Mouse (Mus musculus): Measurements from ENCODE around the gene Nme1. TPM values are rescaled to one million over a fixed set of nuclear protein-coding genes. Genes with fewer than 3 reads are reported as not detected.

Nme1 gene
- polyA plus RNA-seq, 1 experiment from 2014 or later, result 369 TPM

GRCm38 (mm10) chr11:93957746-93958145 lies 10.6 kb downstream of the Nme1 start:
- H3K36me3 ChIP-seq, result peaks cover 46% of the 10 kb centered on the region
- ATAC-seq (ENCODE audit: low FRiP score, low read depth), result no peak
- 84% methylated on average over 4 of the region's 4 CpGs for WGBS

GRCm38 (mm10) chr11:93957031-93957555 lies 11.2 kb downstream of the Nme1 start:
- no peaks in the 10 kb centered on the region for H3K27me3 ChIP-seq
- no peak overlapping the region for H3K9ac ChIP-seq
- no peak overlapping the region for H3K4me2 ChIP-seq
- no peak for ATAC-seq (ENCODE audit: low FRiP score, low read depth)
- H3K4me1 ChIP-seq (replicated peaks), result peaks cover 32% of the 10 kb centered on the region
- WGBS, result 94% methylated on average over 2 of the region's 2 CpGs
- no peaks in the 10 kb centered on the region for H3K9me3 ChIP-seq
- H3K4me3 ChIP-seq, result no peak overlapping the region
- no peak overlapping the region; the same call in 1 of the 2 replicates for H3K27ac ChIP-seq (replicated peaks)
- peaks cover 43% of the 10 kb centered on the region for H3K36me3 ChIP-seq

More at GRCm38 (mm10) chr11:93957746-93958145, 10.6 kb downstream of the Nme1 start:
- H3K27ac ChIP-seq (replicated peaks), result no peak overlapping the region
- H3K4me1 ChIP-seq (replicated peaks), result peaks cover 25% of the 10 kb centered on the region
- H3K27me3 ChIP-seq, result no peaks in the 10 kb centered on the region
- H3K9me3 ChIP-seq, result no peaks in the 10 kb centered on the region
- no peak overlapping the region for H3K9ac ChIP-seq
- H3K4me2 ChIP-seq, result no peak overlapping the region
- H3K4me3 ChIP-seq, result no peak overlapping the region

GRCm38 (mm10) chr11:93956159-93956558 lies 12.2 kb downstream of the Nme1 start, which contains the start of gene Nme2:
TSS of gene Nme2 (minus strand) at chr11:93956259.
- 3% methylated on average over 6 of the region's 6 CpGs for WGBS
- Histone ChIP-seq H3K4me2 (peak within 1 kb of the TSS; percentile 75), H3K27ac (replicated peaks) (peak within 1 kb of the TSS; percentile 88), H3K36me3 (peaks cover 36% of the 10 kb centered on the region), H3K4me1 (replicated peaks) (peaks cover 33% of the 10 kb centered on the region), H3K4me3 (peak within 1 kb of the TSS; percentile 76), H3K9me3 (no peaks in the 10 kb centered on the region), H3K27me3 (no peaks in the 10 kb centered on the region), H3K9ac (peak within 1 kb of the TSS; percentile 67)
- peak; percentile 13; the same call in 1 of the 2 replicates for ATAC-seq (ENCODE audit: low FRiP score, low read depth)

- peak; percentile 95 for ATAC-seq (ENCODE audit: low FRiP score, low read depth)
- peak overlapping the region; percentile 67 for H3K9ac ChIP-seq
Observed at GRCm38 (mm10) chr11:93955256-93956150, 12.8 kb downstream of the Nme1 start.

GRCm38 (mm10) chr11:93954738-93955255 lies 13.5 kb downstream of the Nme1 start:
- Histone ChIP-seq H3K27ac (replicated peaks) (peak overlapping the region; percentile 88), H3K4me1 (replicated peaks) (peaks cover 33% of the 10 kb centered on the region), H3K36me3 (peaks cover 36% of the 10 kb centered on the region), H3K4me3 (peak overlapping the region; percentile 76), H3K27me3 (no peaks in the 10 kb centered on the region), H3K9me3 (no peaks in the 10 kb centered on the region), H3K4me2 (peak overlapping the region; percentile 75), H3K9ac (peak overlapping the region; percentile 67)
- 46% methylated on average over 13 of the region's 13 CpGs for WGBS
- no peak for ATAC-seq (ENCODE audit: low FRiP score, low read depth)

More at GRCm38 (mm10) chr11:93955256-93956150, 12.8 kb downstream of the Nme1 start:
- no peaks in the 10 kb centered on the region for H3K9me3 ChIP-seq
- H3K4me3 ChIP-seq, result peak overlapping the region; percentile 76
- H3K36me3 ChIP-seq, result peaks cover 37% of the 10 kb centered on the region
- H3K4me2 ChIP-seq, result peak overlapping the region; percentile 75
- H3K4me1 ChIP-seq (replicated peaks), result peaks cover 33% of the 10 kb centered on the region
- WGBS, result under 1% methylated on average over 67 of the region's 67 CpGs
- H3K27ac ChIP-seq (replicated peaks), result peak overlapping the region; percentile 88
- no peaks in the 10 kb centered on the region for H3K27me3 ChIP-seq

- no peaks in the 10 kb centered on the region for H3K27me3 ChIP-seq
- no peak overlapping the region for H3K27ac ChIP-seq (replicated peaks)
- H3K36me3 ChIP-seq, result peaks cover 30% of the 10 kb centered on the region
- 78% methylated on average over 5 of the region's 5 CpGs for WGBS
- no peaks in the 10 kb centered on the region for H3K9me3 ChIP-seq
- no peak overlapping the region for H3K4me2 ChIP-seq
- no peak overlapping the region for H3K4me3 ChIP-seq
- H3K9ac ChIP-seq, result no peak overlapping the region
- ATAC-seq (ENCODE audit: low FRiP score, low read depth), result no peak
- peaks cover 33% of the 10 kb centered on the region for H3K4me1 ChIP-seq (replicated peaks)
Observed at GRCm38 (mm10) chr11:93952376-93952775, 15.9 kb downstream of the Nme1 start.

GRCm38 (mm10) chr11:93950045-93950444 lies 18.3 kb downstream of the Nme1 start:
- Histone ChIP-seq H3K9ac (no peak overlapping the region), H3K9me3 (no peaks in the 10 kb centered on the region), H3K27me3 (no peaks in the 10 kb centered on the region), H3K4me1 (replicated peaks) (peaks cover 25% of the 10 kb centered on the region), H3K4me2 (no peak overlapping the region), H3K36me3 (peaks cover 35% of the 10 kb centered on the region), H3K4me3 (no peak overlapping the region), H3K27ac (replicated peaks) (no peak overlapping the region)
- ATAC-seq (ENCODE audit: low FRiP score, low read depth), result no peak
- 93% methylated on average over 1 of the region's 1 CpGs for WGBS

- ATAC-seq (ENCODE audit: low FRiP score, low read depth), result no peak
- Histone ChIP-seq H3K9me3 (no peaks in the 10 kb centered on the region), H3K4me2 (no peak overlapping the region)
Observed at GRCm38 (mm10) chr11:93948887-93949567, 19.3 kb downstream of the Nme1 start.

GRCm38 (mm10) chr11:93944986-93945385 lies 23.3 kb downstream of the Nme1 start:
- H3K27me3 ChIP-seq, result no peaks in the 10 kb centered on the region
- H3K27ac ChIP-seq (replicated peaks), result no peak overlapping the region
- peaks cover 25% of the 10 kb centered on the region for H3K36me3 ChIP-seq
- H3K9me3 ChIP-seq, result no peaks in the 10 kb centered on the region
- H3K4me1 ChIP-seq (replicated peaks), result no peaks in the 10 kb centered on the region
- WGBS, result 88% methylated on average over 3 of the region's 3 CpGs
- no peak overlapping the region for H3K9ac ChIP-seq
- H3K4me3 ChIP-seq, result no peak overlapping the region
- no peak for ATAC-seq (ENCODE audit: low FRiP score, low read depth)
- no peak overlapping the region for H3K4me2 ChIP-seq

More at GRCm38 (mm10) chr11:93948887-93949567, 19.3 kb downstream of the Nme1 start:
- H3K4me1 ChIP-seq (replicated peaks), result peaks cover 18% of the 10 kb centered on the region
- peaks cover 35% of the 10 kb centered on the region for H3K36me3 ChIP-seq
- 92% methylated on average over 9 of the region's 9 CpGs for WGBS
- no peak overlapping the region for H3K4me3 ChIP-seq
- H3K27ac ChIP-seq (replicated peaks), result no peak overlapping the region
- H3K27me3 ChIP-seq, result no peaks in the 10 kb centered on the region
- H3K9ac ChIP-seq, result no peak overlapping the region

GRCm38 (mm10) chr11:93940906-93941305 lies 27.4 kb downstream of the Nme1 start:
- Histone ChIP-seq H3K9ac (no peak overlapping the region), H3K4me2 (no peak overlapping the region), H3K36me3 (peaks cover 9% of the 10 kb centered on the region), H3K4me1 (replicated peaks) (no peaks in the 10 kb centered on the region), H3K27ac (replicated peaks) (no peak overlapping the region), H3K4me3 (no peak overlapping the region), H3K9me3 (no peaks in the 10 kb centered on the region), H3K27me3 (no peaks in the 10 kb centered on the region)
- ATAC-seq (ENCODE audit: low FRiP score, low read depth), result no peak
- WGBS, result 91% methylated on average over 2 of the region's 2 CpGs

GRCm38 (mm10) chr11:93929106-93929505 lies 39.2 kb downstream of the Nme1 start:
- no peak for ATAC-seq (ENCODE audit: low FRiP score, low read depth)
- peaks cover 60% of the 10 kb centered on the region for H3K36me3 ChIP-seq
- no peak overlapping the region for H3K27ac ChIP-seq (replicated peaks)
- H3K27me3 ChIP-seq, result no peaks in the 10 kb centered on the region
- no peak overlapping the region for H3K9ac ChIP-seq
- no peaks in the 10 kb centered on the region for H3K9me3 ChIP-seq
- H3K4me2 ChIP-seq, result no peak overlapping the region
- H3K4me3 ChIP-seq, result no peak overlapping the region
- no peaks in the 10 kb centered on the region for H3K4me1 ChIP-seq (replicated peaks)

All from hindbrain, embryonic 15.5 days (tissue).